Mouse (Mus musculus) MEL (cell line): ENCODE results near the gene Adprm. TPM values are rescaled to one million over a fixed set of nuclear protein-coding genes. Genes with fewer than 3 reads are reported as not detected.

Experiments
- DNase-seq: peaks from one replicate; pipeline ENCODE4 v3.0.0; 2011; ENCODE audit warnings: low read depth, low spot score
- H3K27ac ChIP-seq: 2 replicates; pipeline ENCODE4 v1.5.1; 2012; ENCODE audit warnings: low read depth, mild to moderate bottlenecking, control low read depth, low read length, moderate library complexity; ENCODE audit not compliant: control insufficient read depth
- H3K27me3 ChIP-seq, 2 experiments: fragments of 150-350 bp in 1 of 2; sonication (generic) in 1 of 2; 2 replicates each; pipeline ENCODE4 v1.6.1; 2012; ENCODE audit warnings: low read length in 2 of 2, mild to moderate bottlenecking in 2 of 2, improper control_type of control experiment in 1 of 2, moderate library complexity in 1 of 2; ENCODE audit not compliant: insufficient read depth in 2 of 2, control insufficient read depth in 1 of 2
- H3K36me3 ChIP-seq, 2 experiments: 2 replicates each; pipeline ENCODE4 v1.6.1; 2012 to 2014; ENCODE audit warnings: low read length in 2 of 2, improper control_type of control experiment in 1 of 2, inconsistent platforms in 1 of 2, mild to moderate bottlenecking in 1 of 2; ENCODE audit not compliant: insufficient read depth in 2 of 2, control insufficient read depth in 1 of 2
- H3K4me1 ChIP-seq, 2 experiments: fragments of 150-350 bp in 1 of 2; sonication (generic) in 1 of 2; 2 replicates each; pipeline ENCODE4 v1.6.1; 2012; ENCODE audit warnings: low read length in 2 of 2, improper control_type of control experiment in 1 of 2, mild to moderate bottlenecking in 1 of 2; ENCODE audit not compliant: insufficient read depth in 2 of 2, control insufficient read depth in 1 of 2
- H3K4me3 ChIP-seq, 2 experiments: fragments of 150-350 bp in 1 of 2; sonication (generic) in 1 of 2; 2 replicates each; pipeline ENCODE4 v1.5.1; 2012; ENCODE audit warnings: low read depth in 2 of 2, low read length in 2 of 2, mild to moderate bottlenecking in 2 of 2, moderate library complexity in 2 of 2, control low read depth in 1 of 2, improper control_type of control experiment in 1 of 2; ENCODE audit not compliant: control insufficient read depth in 1 of 2, insufficient read depth in 1 of 2
- H3K79me2 ChIP-seq: 2 replicates; pipeline ENCODE4 v1.6.1; 2012; ENCODE audit warnings: mild to moderate bottlenecking, low read length, moderate library complexity; ENCODE audit not compliant: control insufficient read depth, poor library complexity, insufficient read depth
- H3K9ac ChIP-seq: 2 replicates; pipeline ENCODE4 v1.6.1; 2012; ENCODE audit warnings: low read depth, mild to moderate bottlenecking, control low read depth, low read length, moderate library complexity; ENCODE audit not compliant: control insufficient read depth, poor library complexity, severe bottlenecking
- H3K9me3 ChIP-seq: fragments of 150-350 bp; sonication (generic); replicated peaks from 2 replicates; pipeline ENCODE4 v1.6.1; 2012; ENCODE audit warnings: mild to moderate bottlenecking, low read length, improper control_type of control experiment, moderate library complexity; ENCODE audit not compliant: insufficient read depth
- BHLHE40 ChIP-seq: IDR thresholded peaks from 2 replicates; pipeline ENCODE4 v1.6.1; 2012; ENCODE audit warnings: low read depth, mild to moderate bottlenecking, inconsistent platforms, low read length, improper control_type of control experiment, borderline replicate concordance
- CHD1 ChIP-seq: IDR thresholded peaks from 2 replicates; pipeline ENCODE4 v1.6.1; 2012; ENCODE audit warnings: low read depth, mild to moderate bottlenecking, inconsistent platforms, low read length, improper control_type of control experiment
- CTCF ChIP-seq, 3 experiments: IDR thresholded peaks in 2 of 3; conservative IDR thresholded peaks in 1 of 3; 2 replicates each; pipeline ENCODE4 v1.5.1; 2011 to 2012; ENCODE audit warnings: low read length in 3 of 3, low read depth in 2 of 3, mild to moderate bottlenecking in 2 of 3, improper control_type of control experiment in 1 of 3, inconsistent platforms in 1 of 3, mixed read lengths in 1 of 3, moderate library complexity in 1 of 3; ENCODE audit not compliant: control insufficient read depth in 1 of 3, insufficient read depth in 1 of 3, poor library complexity in 1 of 3, severe bottlenecking in 1 of 3
- E2F4 ChIP-seq: IDR thresholded peaks from 2 replicates; pipeline ENCODE4 v1.6.1; 2011; ENCODE audit warnings: low read depth, low read length, improper control_type of control experiment, borderline replicate concordance
- EP300 ChIP-seq, 2 experiments: IDR thresholded peaks; 2 replicates each; pipeline ENCODE4 v1.6.1; 2011; ENCODE audit warnings: improper control_type of control experiment in 2 of 2, low read length in 2 of 2, low read depth in 1 of 2, mild to moderate bottlenecking in 1 of 2
- ETS1 ChIP-seq: IDR thresholded peaks from 2 replicates; pipeline ENCODE4 v1.6.1; 2012; ENCODE audit warnings: low read depth, mild to moderate bottlenecking, inconsistent platforms, low read length, improper control_type of control experiment, moderate library complexity
- GATA1 ChIP-seq: IDR thresholded peaks from 2 replicates; pipeline ENCODE4 v1.6.1; 2011; ENCODE audit warnings: low read depth, low read length, improper control_type of control experiment
- HCFC1 ChIP-seq: IDR thresholded peaks from 2 replicates; pipeline ENCODE4 v1.6.1; 2012; ENCODE audit warnings: low read depth, mild to moderate bottlenecking, inconsistent platforms, low read length, improper control_type of control experiment, moderate library complexity
- JUND ChIP-seq: IDR thresholded peaks from 2 replicates; pipeline ENCODE4 v1.6.1; 2011; ENCODE audit warnings: low read depth, mild to moderate bottlenecking, improper control_type of control experiment, low read length
- KAT2A ChIP-seq: conservative IDR thresholded peaks from 2 replicates; pipeline ENCODE4 v1.6.1; 2012; ENCODE audit warnings: low read depth, low read length, improper control_type of control experiment, inconsistent platforms
- MAFK ChIP-seq: IDR thresholded peaks from 2 replicates; pipeline ENCODE4 v1.6.1; 2011; ENCODE audit warnings: low read depth, mild to moderate bottlenecking, low read length, improper control_type of control experiment, borderline replicate concordance
- MXI1 ChIP-seq: IDR thresholded peaks from 2 replicates; pipeline ENCODE4 v1.6.1; 2011; ENCODE audit warnings: mild to moderate bottlenecking, low read depth, low read length, improper control_type of control experiment
- MYB ChIP-seq: IDR thresholded peaks from 2 replicates; pipeline ENCODE4 v1.6.1; 2011; ENCODE audit warnings: mild to moderate bottlenecking, low read depth, low read length, improper control_type of control experiment
- POLR2A ChIP-seq, 2 experiments: IDR thresholded peaks; 2 replicates each; pipeline ENCODE4 v1.6.1; 2011 to 2012; ENCODE audit warnings: low read length in 2 of 2, mild to moderate bottlenecking in 2 of 2, control low read depth in 1 of 2, improper control_type of control experiment in 1 of 2, low read depth in 1 of 2, moderate library complexity in 1 of 2; ENCODE audit not compliant: control insufficient read depth in 1 of 2, insufficient read depth in 1 of 2, poor library complexity in 1 of 2
- RCOR1 ChIP-seq: IDR thresholded peaks from 2 replicates; pipeline ENCODE4 v1.6.1; 2012; ENCODE audit warnings: low read depth, mild to moderate bottlenecking, inconsistent platforms, low read length, improper control_type of control experiment
- SIN3A ChIP-seq: IDR thresholded peaks from 2 replicates; pipeline ENCODE4 v1.6.1; 2012; ENCODE audit warnings: low read length, improper control_type of control experiment, inconsistent platforms
- SMC3 ChIP-seq: IDR thresholded peaks from 2 replicates; pipeline ENCODE4 v1.6.1; 2011; ENCODE audit warnings: low read depth, low read length, improper control_type of control experiment
- TAL1 ChIP-seq: IDR thresholded peaks from 2 replicates; pipeline ENCODE4 v1.6.1; 2012; ENCODE audit warnings: mild to moderate bottlenecking, inconsistent platforms, low read length, moderate library complexity, mixed read lengths
- USF2 ChIP-seq, 2 experiments: IDR thresholded peaks; 2 replicates each; pipeline ENCODE4 v1.6.1; 2011 to 2012; ENCODE audit warnings: improper control_type of control experiment in 2 of 2, low read length in 2 of 2, borderline replicate concordance in 1 of 2, inconsistent platforms in 1 of 2, low read depth in 1 of 2, mild to moderate bottlenecking in 1 of 2; ENCODE audit not compliant: insufficient read depth in 1 of 2
- ZC3H11A ChIP-seq: IDR thresholded peaks from 2 replicates; pipeline ENCODE4 v1.6.1; 2012; ENCODE audit warnings: low read depth, mild to moderate bottlenecking, inconsistent platforms, low read length, improper control_type of control experiment
- ZKSCAN1 ChIP-seq: IDR thresholded peaks from 2 replicates; pipeline ENCODE4 v1.6.1; 2012; ENCODE audit warnings: low read depth, mild to moderate bottlenecking, inconsistent platforms, low read length, improper control_type of control experiment, moderate library complexity
- ZMIZ1 ChIP-seq: IDR thresholded peaks from 2 replicates; pipeline ENCODE4 v1.6.1; 2012; ENCODE audit warnings: low read depth, mild to moderate bottlenecking, inconsistent platforms, low read length, improper control_type of control experiment, moderate library complexity
- ZNF384 ChIP-seq: IDR thresholded peaks from 2 replicates; pipeline ENCODE4 v1.6.1; 2012; ENCODE audit warnings: low read depth, mild to moderate bottlenecking, inconsistent platforms, low read length, improper control_type of control experiment
- polyA plus RNA-seq, 2 experiments: library from polyadenylated mRNA; stranded (reverse) in 1 of 2; unstranded in 1 of 2; fragments of >175 nt in 1 of 2; fragments of >200 nt in 1 of 2; gene quantifications; 2 replicates each; pipeline versions ENCODE4 v1.2.1 to v1.2.4; 2012; ENCODE audit warnings: low replicate concordance in 2 of 2, low read depth in 1 of 2; ENCODE audit not compliant: insufficient read length in 2 of 2, insufficient read depth in 1 of 2, missing spikeins in 1 of 2
- total RNA-seq: library from RNA; depleted of rRNA; stranded (reverse); fragments of 300-350 nt; gene quantifications from 2 replicates; pipeline ENCODE4 v1.2.3, GENCODE M21; 2012

Gene Adprm
- total and polyA plus RNA-seq, 3 experiments: 19.7 to 531 (median 23.0) TPM

DNA sequence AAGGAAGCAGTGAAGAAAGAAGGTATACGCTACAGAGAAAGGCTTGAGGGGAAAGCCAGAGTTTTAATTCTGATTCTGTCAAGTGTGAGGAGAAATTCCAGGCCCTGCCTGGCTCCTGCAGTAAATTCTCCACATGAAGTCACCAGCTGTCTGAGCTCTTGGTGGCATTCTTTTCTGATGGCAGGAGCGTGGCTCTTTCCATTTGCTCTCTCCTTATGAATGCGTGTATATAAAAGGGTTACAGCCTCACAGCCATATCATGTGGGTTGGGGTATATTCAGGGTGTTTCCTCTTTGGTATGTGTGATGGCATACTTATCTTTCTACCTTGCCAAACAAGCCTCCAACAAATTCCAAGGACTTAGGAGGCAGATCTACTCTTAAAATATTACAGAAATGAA is 10.3 kb upstream of the Adprm start:
- Histone ChIP-seq H3K36me3 (peaks cover 0 to 25% of the 10 kb centered on the region in 2 experiments; a peak in 2 of 4 replicates), H3K79me2 (no peaks in the 10 kb centered on the region; the same call in 1 of the 2 replicates), H3K9ac (no peak overlapping the region), H3K27ac (no peak overlapping the region), H3K4me1 (no peaks in the 10 kb centered on the region), H3K27me3 (no peaks in the 10 kb centered on the region), H3K4me3 (no peak overlapping the region), H3K9me3 (no peaks in the 10 kb centered on the region)
- no peak for DNase-seq
- TF ChIP-seq MYB (no peak), MAFK (no peak), TAL1 (no peak), POLR2A (IDR thresholded peaks at IDR 0.05; ENCODE audit: control insufficient read depth in 1 of 2, insufficient read depth in 1 of 2, low read depth in 1 of 2, low read length in 2 of 2, poor library complexity in 1 of 2) (no peak), CHD1 (no peak), CTCF (IDR thresholded peaks at IDR 0.05 in 2 of 3, conservative IDR thresholded peaks at IDR 0.05 in 1 of 3; ENCODE audit: control insufficient read depth in 1 of 3, insufficient read depth in 1 of 3, low read depth in 2 of 3, low read length in 3 of 3, poor library complexity in 1 of 3, severe bottlenecking in 1 of 3) (no peak), GATA1 (no peak), ZNF384 (no peak), ZKSCAN1 (no peak), SMC3 (no peak)

- Histone ChIP-seq H3K9me3 (no peaks in the 10 kb centered on the region), H3K27ac (no peak overlapping the region), H3K4me3 (no peak overlapping the region), H3K27me3 (no peaks in the 10 kb centered on the region), H3K4me1 (no peaks in the 10 kb centered on the region), H3K36me3 (peaks cover 0 to 32% of the 10 kb centered on the region in 2 experiments; a peak in 2 of 4 replicates), H3K9ac (no peak overlapping the region), H3K79me2 (no peaks in the 10 kb centered on the region; the same call in 1 of the 2 replicates)
- no peak for TF ChIP-seq MXI1
- no peak for TF ChIP-seq ETS1
- no peak for TF ChIP-seq JUND
- no peak for TF ChIP-seq EP300 (IDR thresholded peaks at IDR 0.05; ENCODE audit: low read depth in 1 of 2, low read length in 2 of 2)
- TF ChIP-seq ZC3H11A: no peak
- no peak for DNase-seq
These were observed 8.9 kb upstream of the Adprm start for GRCm38 (mm10) chr11:67061311-67061710.

GRCm38 (mm10) chr11:67054754-67055365 is 2.5 kb upstream of the Adprm start:
- Histone ChIP-seq H3K27ac (no peak overlapping the region), H3K4me1 (peaks cover 4% of the 10 kb centered on the region in 2 experiments; a peak in 3 of 4 replicates), H3K4me3 (no peak overlapping the region), H3K79me2 (peaks cover 27% of the 10 kb centered on the region), H3K9ac (no peak overlapping the region), H3K9me3 (no peaks in the 10 kb centered on the region), H3K36me3 (peaks cover 14 to 20% of the 10 kb centered on the region in 2 experiments), H3K27me3 (no peaks in the 10 kb centered on the region)
- TF ChIP-seq KAT2A (no peak), SIN3A (no peak), BHLHE40 (no peak), USF2 (IDR thresholded peaks at IDR 0.05; ENCODE audit: borderline replicate concordance in 1 of 2, insufficient read depth in 1 of 2, low read depth in 1 of 2, low read length in 2 of 2) (no peak), E2F4 (no peak), JUND (no peak), ZMIZ1 (no peak), RCOR1 (no peak), MYB (no peak), HCFC1 (no peak)
- no peak for DNase-seq
